Mouse (Mus musculus) forebrain, embryonic 12.5 days (tissue): ENCODE results near the gene Egln1. TPM values are rescaled to one million over a fixed set of nuclear protein-coding genes. Genes with fewer than 3 reads are reported as not detected.

Experiments used
- ATAC-seq: fragments of 200-750 bp; cut with Nextera tagmentation; 2 replicates; pipeline ENCODE4 v1.8.0; 2017; ENCODE audit warnings: moderate TSS enrichment; ENCODE audit not compliant: low FRiP score
- H3K27ac ChIP-seq: fragments of 300-500 bp; sonication (generic); 2 replicates; pipeline ENCODE4 v1.5.1; 2016; ENCODE audit warnings: mild to moderate bottlenecking
- H3K27me3 ChIP-seq: fragments of 300-500 bp; sonication (generic); 2 replicates; pipeline ENCODE4 v1.6.1; 2016; ENCODE audit warnings: mild to moderate bottlenecking
- H3K36me3 ChIP-seq: fragments of 300-500 bp; sonication (generic); replicated peaks from 2 replicates; pipeline ENCODE4 v1.6.1; 2016; ENCODE audit warnings: mild to moderate bottlenecking
- H3K4me1 ChIP-seq: fragments of 300-500 bp; sonication (generic); 2 replicates; pipeline ENCODE4 v1.6.1; 2016
- H3K4me2 ChIP-seq: fragments of 300-500 bp; sonication (generic); 2 replicates; pipeline ENCODE4 v1.6.1; 2016; ENCODE audit warnings: mild to moderate bottlenecking, moderate library complexity
- H3K4me3 ChIP-seq: fragments of 300-500 bp; sonication (generic); replicated peaks from 2 replicates; pipeline ENCODE4 v1.5.1; 2016; ENCODE audit warnings: mild to moderate bottlenecking
- H3K9ac ChIP-seq: fragments of 300-500 bp; sonication (generic); 2 replicates; pipeline ENCODE4 v1.6.1; 2016; ENCODE audit warnings: mild to moderate bottlenecking
- H3K9me3 ChIP-seq: fragments of 300-500 bp; sonication (generic); 2 replicates; pipeline ENCODE4 v1.6.1; 2016
- WGBS: fragments of 180-500 bp; shearing (Covaris S2); methylation state at CpG from one replicate; pipeline ENCODE4 v1.1.7; 2016; 5-methylcytosine and 5-hydroxymethylcytosine counted together
- polyA plus RNA-seq: library from polyadenylated mRNA; unstranded; fragments of >200 nt; fragmentation: Nextera tagmentation; extraction: Ambion mirVana; gene quantifications from 2 replicates; pipeline ENCODE4 v1.2.1, GENCODE M21; 2016

Egln1 gene
- polyA plus RNA-seq, 1 experiment from 2014 or later, result 20.0 TPM

- no peak overlapping the region for H3K9ac ChIP-seq
- 0 out of 2 replicates have a peak overlapping the region, but pooled peaks have one; percentile 0 for H3K27ac ChIP-seq
- H3K9me3 ChIP-seq, result no peaks in the 10 kb centered on the region
- H3K36me3 ChIP-seq, result peaks cover 27% of the 10 kb centered on the region
- H3K4me3 ChIP-seq, result no peak overlapping the region
- no peak for ATAC-seq
- no peaks in the 10 kb centered on the region for H3K27me3 ChIP-seq
- peaks cover 8% of the 10 kb centered on the region for H3K4me1 ChIP-seq
- no peak overlapping the region for H3K4me2 ChIP-seq
- 79% methylated on average over 18 of the region's 18 CpGs for WGBS
These were observed 31.2 kb downstream of the Egln1 start for GRCm38 (mm10) chr8:124917741-124918484.

GRCm38 (mm10) chr8:124914061-124914460 lies 35.1 kb downstream of the Egln1 start:
- Histone ChIP-seq H3K4me2 (no peak overlapping the region), H3K9ac (no peak overlapping the region), H3K27ac (no peak overlapping the region), H3K27me3 (no peaks in the 10 kb centered on the region), H3K4me3 (no peak overlapping the region), H3K4me1 (peaks cover 5% of the 10 kb centered on the region), H3K9me3 (no peaks in the 10 kb centered on the region), H3K36me3 (peaks cover 64% of the 10 kb centered on the region)
- WGBS, result 95% methylated on average over 5 of the region's 5 CpGs
- ATAC-seq, result no peak

GRCm38 (mm10) chr8:124911938-124912872 lies 36.9 kb downstream of the Egln1 start:
- H3K4me1 ChIP-seq, result no peaks in the 10 kb centered on the region
- no peak overlapping the region for H3K4me3 ChIP-seq
- peaks cover 82% of the 10 kb centered on the region for H3K36me3 ChIP-seq
- H3K4me2 ChIP-seq, result no peak overlapping the region
- WGBS, result 80% methylated on average over 17 of the region's 17 CpGs
- H3K9ac ChIP-seq, result no peak overlapping the region
- no peak overlapping the region for H3K27ac ChIP-seq
- no peaks in the 10 kb centered on the region for H3K27me3 ChIP-seq
- no peaks in the 10 kb centered on the region for H3K9me3 ChIP-seq
- no peak for ATAC-seq

- Histone ChIP-seq H3K27me3 (no peaks in the 10 kb centered on the region), H3K9ac (no peak overlapping the region), H3K4me2 (no peak overlapping the region), H3K27ac (no peak overlapping the region), H3K9me3 (no peaks in the 10 kb centered on the region), H3K4me1 (no peaks in the 10 kb centered on the region), H3K36me3 (peaks cover 95% of the 10 kb centered on the region), H3K4me3 (no peak overlapping the region)
- WGBS, result 89% methylated on average over 10 of the region's 10 CpGs
- ATAC-seq, result no peak
These were observed 38.8 kb downstream of the Egln1 start for GRCm38 (mm10) chr8:124910349-124910748.

DNA sequence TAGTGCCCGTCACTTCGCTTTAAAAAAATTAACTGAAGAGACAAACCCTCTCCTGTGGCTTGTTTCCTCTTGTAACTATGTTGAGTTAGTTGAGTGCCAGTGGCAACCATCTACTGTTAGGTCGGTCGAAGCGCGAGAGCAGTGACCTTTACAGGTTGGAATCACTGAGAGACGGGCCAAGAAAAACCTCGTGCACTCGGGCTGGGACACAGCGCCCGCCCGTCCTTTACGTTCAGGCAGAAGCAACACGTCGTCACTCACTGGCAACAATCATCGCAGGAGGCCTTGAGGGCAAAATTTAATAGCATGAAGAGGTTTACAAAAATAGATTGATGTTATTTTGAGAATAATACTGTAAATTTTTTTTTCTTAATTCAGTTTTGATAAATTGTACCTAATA lies 39.2 kb downstream of the Egln1 start:
- Histone ChIP-seq H3K9ac (no peak overlapping the region), H3K4me2 (no peak overlapping the region), H3K27ac (no peak overlapping the region), H3K4me1 (no peaks in the 10 kb centered on the region), H3K9me3 (no peaks in the 10 kb centered on the region), H3K4me3 (no peak overlapping the region), H3K36me3 (peaks cover 92% of the 10 kb centered on the region), H3K27me3 (no peaks in the 10 kb centered on the region)
- ATAC-seq, result no peak
- WGBS, result 97% methylated on average over 16 of the region's 16 CpGs

GRCm38 (mm10) chr8:124905482-124905881 lies 43.6 kb downstream of the Egln1 start:
- 83% methylated on average over 2 of the region's 2 CpGs for WGBS
- no peak overlapping the region for H3K27ac ChIP-seq
- H3K4me2 ChIP-seq, result no peak overlapping the region
- H3K4me3 ChIP-seq, result no peak overlapping the region
- no peaks in the 10 kb centered on the region for H3K27me3 ChIP-seq
- H3K9me3 ChIP-seq, result no peaks in the 10 kb centered on the region
- H3K36me3 ChIP-seq, result peaks cover 86% of the 10 kb centered on the region
- ATAC-seq, result no peak
- H3K9ac ChIP-seq, result no peak overlapping the region
- no peaks in the 10 kb centered on the region for H3K4me1 ChIP-seq

- 95% methylated on average over 15 of the region's 15 CpGs for WGBS
- Histone ChIP-seq H3K4me3 (no peak overlapping the region), H3K36me3 (peaks cover 74% of the 10 kb centered on the region), H3K4me1 (peaks cover 12% of the 10 kb centered on the region), H3K27me3 (no peaks in the 10 kb centered on the region), H3K27ac (no peak overlapping the region), H3K4me2 (no peak overlapping the region), H3K9me3 (no peaks in the 10 kb centered on the region), H3K9ac (no peak overlapping the region)
- ATAC-seq, result no peak
These were observed 45.9 kb downstream of the Egln1 start for GRCm38 (mm10) chr8:124903198-124903597.

DNA sequence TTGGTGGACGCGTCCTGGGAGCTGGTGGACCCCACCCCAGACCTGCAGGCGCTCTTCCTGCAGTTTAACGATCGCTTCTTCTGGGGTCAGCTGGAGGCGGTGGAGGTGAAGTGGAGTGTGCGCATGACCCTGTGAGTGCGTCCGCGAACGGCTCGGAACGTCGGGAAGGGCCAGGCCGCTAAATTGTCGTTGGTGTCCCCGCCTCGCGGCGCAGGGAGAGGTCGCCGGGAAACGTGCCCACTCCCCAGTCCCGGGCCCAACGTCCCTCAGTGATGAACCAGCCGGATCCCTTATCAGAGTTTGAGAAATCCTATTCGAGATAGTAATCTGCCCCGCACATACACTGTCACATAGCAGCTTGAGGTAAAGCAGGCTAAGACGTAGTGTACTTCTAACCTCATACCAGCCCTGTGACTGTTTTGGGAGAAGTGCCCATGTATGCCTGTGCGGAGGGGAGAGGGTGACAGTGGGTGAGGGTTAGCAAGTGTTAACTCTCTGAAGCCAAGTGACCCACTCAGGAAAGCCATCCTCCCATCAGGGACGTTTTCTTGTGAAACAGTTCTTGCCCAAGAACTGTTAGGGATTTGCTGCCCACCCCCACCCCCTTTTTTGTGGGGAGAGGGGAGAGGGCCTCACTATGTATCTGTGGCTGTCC lies 50.7 kb downstream of the Egln1 start:
- Histone ChIP-seq H3K9ac (peak overlapping the region; percentile 92), H3K27ac (peak overlapping the region; percentile 83), H3K4me3 (peak overlapping the region; percentile 96), H3K27me3 (no peaks in the 10 kb centered on the region), H3K4me2 (peak overlapping the region; percentile 99), H3K36me3 (peaks cover 52% of the 10 kb centered on the region), H3K4me1 (peaks cover 31% of the 10 kb centered on the region), H3K9me3 (no peaks in the 10 kb centered on the region)
- ATAC-seq, result no peak; the same call in none of the 2 replicates
- WGBS, result 8% methylated on average over 31 of the region's 31 CpGs

GRCm38 (mm10) chr8:124897386-124898250 lies 51.5 kb downstream of the Egln1 start, which contains the start of the genes Exoc8 and Sprtn:
Gene Exoc8 (minus strand): TSS chr8:124897705.
Gene Sprtn (plus strand): TSS chr8:124897886.
- peak; percentile 92 for ATAC-seq
- Histone ChIP-seq H3K27ac (peak within 1 kb of the TSS; percentile 83), H3K4me3 (peak within 1 kb of the TSS; percentile 96), H3K36me3 (peaks cover 50% of the 10 kb centered on the region), H3K9me3 (no peaks in the 10 kb centered on the region), H3K4me2 (peak within 1 kb of the TSS; percentile 99), H3K4me1 (peaks cover 34% of the 10 kb centered on the region), H3K9ac (peak within 1 kb of the TSS; percentile 92), H3K27me3 (no peaks in the 10 kb centered on the region)
- WGBS, result under 1% methylated on average over 114 of the region's 114 CpGs

GRCm38 (mm10) chr8:124896632-124897385 lies 52.3 kb downstream of the Egln1 start:
- peaks cover 48% of the 10 kb centered on the region for H3K36me3 ChIP-seq

More at GRCm38 (mm10) chr8:124896632-124897385, 52.3 kb downstream of the Egln1 start:
- Histone ChIP-seq H3K4me2 (peak overlapping the region; percentile 99), H3K9ac (peak overlapping the region; percentile 92), H3K4me3 (peak overlapping the region; percentile 96), H3K4me1 (peaks cover 34% of the 10 kb centered on the region), H3K27ac (peak overlapping the region; percentile 83), H3K27me3 (no peaks in the 10 kb centered on the region), H3K9me3 (no peaks in the 10 kb centered on the region)
- WGBS, result 2% methylated on average over 60 of the region's 60 CpGs
- ATAC-seq, result peak; percentile 49; the same call in 1 of the 2 replicates
